Mouse (Mus musculus) liver, embryonic 16.5 days (tissue): ENCODE data around the gene Asb2. TPM values are rescaled to one million over a fixed set of nuclear protein-coding genes. Genes with fewer than 3 reads are reported as not detected.

Source experiments
- ATAC-seq: fragments of 200-750 bp; cut with Nextera tagmentation; 2 replicates; pipeline ENCODE4 v1.8.0; 2017; ENCODE audit warnings: low read depth, mild to moderate bottlenecking, moderate number of reproducible peaks, moderate library complexity
- H3K27ac ChIP-seq: fragments of 300-500 bp; sonication (generic); 2 replicates; pipeline ENCODE4 v1.5.1; 2014; ENCODE audit warnings: mild to moderate bottlenecking, low read length
- H3K27me3 ChIP-seq: fragments of 300-500 bp; sonication (generic); 2 replicates; pipeline ENCODE4 v1.6.1; 2014; ENCODE audit warnings: low read depth, low read length, mixed read lengths; ENCODE audit not compliant: control insufficient read depth, insufficient read depth
- H3K36me3 ChIP-seq: fragments of 300-500 bp; sonication (generic); 2 replicates; pipeline ENCODE4 v1.6.1; 2014; ENCODE audit warnings: mild to moderate bottlenecking; ENCODE audit not compliant: control insufficient read depth, insufficient read depth
- H3K4me1 ChIP-seq: fragments of 300-500 bp; sonication (generic); 2 replicates; pipeline ENCODE4 v1.6.1; 2014; ENCODE audit warnings: low read depth, low read length, mixed read lengths; ENCODE audit not compliant: control insufficient read depth
- H3K4me2 ChIP-seq: fragments of 300-500 bp; sonication (generic); 2 replicates; pipeline ENCODE4 v1.6.1; 2014; ENCODE audit warnings: low read depth, low read length, mixed read lengths
- H3K4me3 ChIP-seq: fragments of 300-500 bp; sonication (generic); 2 replicates; pipeline ENCODE4 v1.5.1; 2014; ENCODE audit warnings: low read depth, mild to moderate bottlenecking, low read length
- H3K9ac ChIP-seq: fragments of 300-500 bp; sonication (generic); 2 replicates; pipeline ENCODE4 v1.6.1; 2014; ENCODE audit warnings: low read depth, low read length
- H3K9me3 ChIP-seq: fragments of 300-500 bp; sonication (generic); replicated peaks from 2 replicates; pipeline ENCODE4 v1.6.1; 2016; ENCODE audit warnings: low read length; ENCODE audit not compliant: control insufficient read depth
- WGBS: fragments of 180-500 bp; shearing (Covaris S2); extraction: QIAGEN DNeasy Blood & Tissue Kit; methylation state at CpG from one replicate; pipeline ENCODE4 v1.1.7; 2014; ENCODE audit not compliant: insufficient replicate concordance; 5-methylcytosine and 5-hydroxymethylcytosine counted together
- polyA plus RNA-seq: library from polyadenylated mRNA; unstranded; fragments of >200 nt; fragmentation: Nextera tagmentation; extraction: Ambion mirVana; gene quantifications from 2 replicates; pipeline ENCODE4 v1.2.1, GENCODE M21; 2015

Asb2 gene
- polyA plus RNA-seq, 1 experiment from 2014 or later, result 4.5 TPM

DNA sequence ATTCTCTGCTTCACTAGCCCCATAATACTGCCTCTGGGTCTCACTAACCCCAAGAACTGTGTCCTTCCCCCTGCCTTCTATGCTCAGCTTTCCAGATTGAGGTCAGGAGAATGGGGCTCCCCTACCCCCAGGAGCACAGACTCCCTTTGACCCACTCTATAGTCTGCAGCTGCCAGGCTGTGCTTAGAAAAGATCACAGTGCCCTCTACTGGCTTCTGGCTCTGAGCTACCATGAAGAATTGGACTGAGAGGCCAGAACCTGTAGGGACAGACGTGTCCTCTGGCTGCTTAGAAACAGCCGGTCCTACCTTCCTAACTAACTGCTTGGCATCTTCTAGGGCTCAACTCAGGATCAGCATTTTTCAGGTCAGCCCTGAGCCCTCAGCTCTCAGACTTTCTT, 49.6 kb downstream of the Asb2 start:
- H3K4me1 ChIP-seq, result no peaks in the 10 kb centered on the region
- ATAC-seq, result no peak
- H3K27me3 ChIP-seq, result no peaks in the 10 kb centered on the region
- no peak overlapping the region for H3K9ac ChIP-seq
- no peaks in the 10 kb centered on the region for H3K9me3 ChIP-seq
- H3K36me3 ChIP-seq, result no peaks in the 10 kb centered on the region
- H3K4me2 ChIP-seq, result no peak overlapping the region
- H3K27ac ChIP-seq, result no peak overlapping the region
- H3K4me3 ChIP-seq, result no peak overlapping the region
- 21% methylated on average over 2 of the region's 2 CpGs for WGBS

- H3K4me1 ChIP-seq, result no peaks in the 10 kb centered on the region
- H3K27ac ChIP-seq, result no peak overlapping the region
- H3K27me3 ChIP-seq, result no peaks in the 10 kb centered on the region
- 88% methylated on average over 1 of the region's 1 CpGs for WGBS
- H3K9ac ChIP-seq, result no peak overlapping the region
- no peak overlapping the region for H3K4me2 ChIP-seq
- H3K4me3 ChIP-seq, result no peak overlapping the region
- H3K9me3 ChIP-seq, result no peaks in the 10 kb centered on the region
- no peaks in the 10 kb centered on the region for H3K36me3 ChIP-seq
- ATAC-seq, result no peak
Measured at GRCm38 (mm10) chr12:103302960-103303359, 52.8 kb downstream of the Asb2 start.

DNA sequence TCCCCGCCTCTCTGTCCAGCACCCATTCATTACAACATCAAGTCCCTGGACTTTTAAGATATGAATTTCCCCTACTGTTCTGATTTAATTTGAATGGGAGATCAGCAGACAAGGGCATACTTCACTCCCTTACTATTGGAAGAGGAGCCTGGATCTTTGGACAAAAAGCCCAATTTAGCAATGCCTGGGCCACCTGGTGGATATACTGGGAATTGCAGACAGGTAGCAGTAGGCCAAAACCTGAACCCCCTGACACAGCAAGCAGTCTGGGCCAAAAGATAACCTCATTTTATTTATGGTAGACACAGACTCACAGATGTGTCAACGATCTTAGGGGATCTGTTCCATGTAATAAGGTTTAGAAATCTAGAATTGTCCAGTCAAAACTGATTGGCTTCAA, 54.2 kb downstream of the Asb2 start:
- Histone ChIP-seq H3K27me3 (no peaks in the 10 kb centered on the region), H3K9ac (no peak overlapping the region), H3K9me3 (no peaks in the 10 kb centered on the region), H3K4me2 (no peak overlapping the region), H3K36me3 (no peaks in the 10 kb centered on the region), H3K4me3 (no peak overlapping the region), H3K4me1 (no peaks in the 10 kb centered on the region), H3K27ac (no peak overlapping the region)
- 33% methylated on average over 2 of the region's 2 CpGs for WGBS
- ATAC-seq, result no peak

- Histone ChIP-seq H3K4me2 (no peak overlapping the region), H3K36me3 (no peaks in the 10 kb centered on the region), H3K27me3 (no peaks in the 10 kb centered on the region), H3K27ac (no peak overlapping the region), H3K4me3 (no peak overlapping the region), H3K4me1 (no peaks in the 10 kb centered on the region), H3K9me3 (no peaks in the 10 kb centered on the region), H3K9ac (no peak overlapping the region)
- ATAC-seq, result no peak
- WGBS, result 44% methylated on average over 9 of the region's 9 CpGs
Measured at GRCm38 (mm10) chr12:103300493-103300892, 55.3 kb downstream of the Asb2 start.

- Histone ChIP-seq H3K27ac (no peak overlapping the region), H3K4me3 (no peak overlapping the region), H3K4me1 (no peaks in the 10 kb centered on the region), H3K27me3 (no peaks in the 10 kb centered on the region), H3K9me3 (no peaks in the 10 kb centered on the region), H3K4me2 (no peak overlapping the region), H3K9ac (no peak overlapping the region), H3K36me3 (no peaks in the 10 kb centered on the region)
- no peak for ATAC-seq
- WGBS, result 19% methylated on average over 4 of the region's 4 CpGs
Measured at GRCm38 (mm10) chr12:103296292-103296691, 59.5 kb downstream of the Asb2 start.

- H3K9ac ChIP-seq, result no peak overlapping the region
- WGBS, result 50% methylated on average over 3 of the region's 3 CpGs
Measured at GRCm38 (mm10) chr12:103292366-103292765, 63.4 kb downstream of the Asb2 start.

GRCm38 (mm10) chr12:103287276-103287675, 68.5 kb downstream of the Asb2 start:
- no peaks in the 10 kb centered on the region for H3K4me1 ChIP-seq
- no peak overlapping the region for H3K4me2 ChIP-seq
- H3K27ac ChIP-seq, result no peak overlapping the region
- H3K27me3 ChIP-seq, result no peaks in the 10 kb centered on the region
- no peaks in the 10 kb centered on the region for H3K36me3 ChIP-seq
- H3K9me3 ChIP-seq, result no peaks in the 10 kb centered on the region
- WGBS, result 48% methylated on average over 4 of the region's 4 CpGs
- ATAC-seq, result no peak
- H3K4me3 ChIP-seq, result no peak overlapping the region
- no peak overlapping the region for H3K9ac ChIP-seq

More at GRCm38 (mm10) chr12:103292366-103292765, 63.4 kb downstream of the Asb2 start:
- H3K4me2 ChIP-seq, result no peak overlapping the region
- H3K9me3 ChIP-seq, result no peaks in the 10 kb centered on the region
- H3K27ac ChIP-seq, result no peak overlapping the region
- no peaks in the 10 kb centered on the region for H3K4me1 ChIP-seq
- ATAC-seq, result no peak
- H3K4me3 ChIP-seq, result no peak overlapping the region
- no peaks in the 10 kb centered on the region for H3K36me3 ChIP-seq
- H3K27me3 ChIP-seq, result no peaks in the 10 kb centered on the region

DNA sequence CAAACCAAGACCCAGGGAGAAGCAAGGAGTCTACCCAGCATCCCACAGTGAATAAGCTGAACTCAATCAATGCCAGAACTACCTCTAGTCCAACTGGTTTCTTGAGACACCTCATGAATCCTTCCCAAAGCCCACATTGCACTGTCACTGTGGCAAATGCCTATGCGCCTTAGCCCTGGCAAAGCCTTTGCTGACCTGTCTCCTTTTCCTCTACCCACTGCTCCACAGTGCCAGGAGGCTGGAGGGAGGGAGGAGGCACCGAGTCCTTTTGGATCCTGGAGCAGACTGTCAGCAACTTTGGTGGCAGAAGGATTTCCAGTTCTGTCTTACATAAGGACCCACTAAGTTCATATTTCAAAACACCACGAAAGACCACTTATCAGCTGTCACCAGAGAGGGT, 72.4 kb downstream of the Asb2 start:
- Histone ChIP-seq H3K27ac (no peak overlapping the region), H3K4me2 (no peak overlapping the region), H3K36me3 (no peaks in the 10 kb centered on the region), H3K27me3 (no peaks in the 10 kb centered on the region), H3K4me1 (no peaks in the 10 kb centered on the region), H3K9ac (no peak overlapping the region), H3K9me3 (no peaks in the 10 kb centered on the region), H3K4me3 (no peak overlapping the region)
- no peak for ATAC-seq
- WGBS, result 51% methylated on average over 3 of the region's 3 CpGs

GRCm38 (mm10) chr12:103282936-103283335, 72.9 kb downstream of the Asb2 start:
- H3K27me3 ChIP-seq, result no peaks in the 10 kb centered on the region
- H3K9ac ChIP-seq, result no peak overlapping the region

More at GRCm38 (mm10) chr12:103282936-103283335, 72.9 kb downstream of the Asb2 start:
- H3K27ac ChIP-seq, result no peak overlapping the region
- H3K4me2 ChIP-seq, result no peak overlapping the region
- no peaks in the 10 kb centered on the region for H3K9me3 ChIP-seq
- no peak for ATAC-seq
- no peaks in the 10 kb centered on the region for H3K4me1 ChIP-seq
- 44% methylated on average over 6 of the region's 6 CpGs for WGBS
- no peaks in the 10 kb centered on the region for H3K36me3 ChIP-seq
- H3K4me3 ChIP-seq, result no peak overlapping the region
